Mouse (Mus musculus) hindbrain, embryonic 14.5 days (tissue): ENCODE measurements at regions not wholly inside any gene's neighbourhood (a gene's known extent, or its start where the extent isn't known, plus 50 kb on each side); places are given as distances from the start of the nearest gene placed in this dataset.
A peak's percentile ranks its signal among the peaks of the same experiment; 100 is the strongest.

Source experiments
- ATAC-seq: fragments of 200-750 bp; cut with Nextera tagmentation; 2 replicates; pipeline ENCODE4 v1.8.0; 2017; ENCODE audit warnings: moderate number of reproducible peaks, mild to moderate bottlenecking, moderate TSS enrichment, moderate library complexity; ENCODE audit not compliant: low FRiP score
- DNase-seq: peaks from one replicate; pipeline ENCODE4 v3.0.0-alpha.2; 2015; ENCODE audit warnings: low spot score
- H3K27ac ChIP-seq: fragments of 300-500 bp; sonication (generic); 2 replicates; pipeline ENCODE4 v1.5.1; 2014; ENCODE audit warnings: mild to moderate bottlenecking, moderate library complexity
- H3K27me3 ChIP-seq: fragments of 300-500 bp; sonication (generic); 2 replicates; pipeline ENCODE4 v1.6.1; 2014; ENCODE audit warnings: mild to moderate bottlenecking, low read length, mixed read lengths; ENCODE audit not compliant: control insufficient read depth, insufficient read depth
- H3K36me3 ChIP-seq: fragments of 300-500 bp; sonication (generic); replicated peaks from 2 replicates; pipeline ENCODE4 v1.6.1; 2014; ENCODE audit not compliant: control insufficient read depth, insufficient read depth
- H3K4me1 ChIP-seq: fragments of 300-500 bp; sonication (generic); replicated peaks from 2 replicates; pipeline ENCODE4 v1.6.1; 2014; ENCODE audit warnings: antibody characterized with exemption, low read length, mixed read lengths; ENCODE audit not compliant: control insufficient read depth, insufficient read depth
- H3K4me2 ChIP-seq: fragments of 300-500 bp; sonication (generic); replicated peaks from 2 replicates; pipeline ENCODE4 v1.6.1; 2014; ENCODE audit warnings: mild to moderate bottlenecking, moderate library complexity
- H3K4me3 ChIP-seq: fragments of 300-500 bp; sonication (generic); replicated peaks from 2 replicates; pipeline ENCODE4 v1.5.1; 2014; ENCODE audit warnings: mild to moderate bottlenecking, low read length
- H3K9ac ChIP-seq: fragments of 300-500 bp; sonication (generic); 2 replicates; pipeline ENCODE4 v1.6.1; 2014
- H3K9me3 ChIP-seq: fragments of 300-500 bp; sonication (generic); 2 replicates; pipeline ENCODE4 v1.6.1; 2016; ENCODE audit warnings: low read length; ENCODE audit not compliant: control insufficient read depth
- WGBS: fragments of 180-500 bp; shearing (Covaris S2); extraction: QIAGEN DNeasy Blood & Tissue Kit; methylation state at CpG from one replicate; pipeline ENCODE4 v1.1.7; 2014; 5-methylcytosine and 5-hydroxymethylcytosine counted together

DNA sequence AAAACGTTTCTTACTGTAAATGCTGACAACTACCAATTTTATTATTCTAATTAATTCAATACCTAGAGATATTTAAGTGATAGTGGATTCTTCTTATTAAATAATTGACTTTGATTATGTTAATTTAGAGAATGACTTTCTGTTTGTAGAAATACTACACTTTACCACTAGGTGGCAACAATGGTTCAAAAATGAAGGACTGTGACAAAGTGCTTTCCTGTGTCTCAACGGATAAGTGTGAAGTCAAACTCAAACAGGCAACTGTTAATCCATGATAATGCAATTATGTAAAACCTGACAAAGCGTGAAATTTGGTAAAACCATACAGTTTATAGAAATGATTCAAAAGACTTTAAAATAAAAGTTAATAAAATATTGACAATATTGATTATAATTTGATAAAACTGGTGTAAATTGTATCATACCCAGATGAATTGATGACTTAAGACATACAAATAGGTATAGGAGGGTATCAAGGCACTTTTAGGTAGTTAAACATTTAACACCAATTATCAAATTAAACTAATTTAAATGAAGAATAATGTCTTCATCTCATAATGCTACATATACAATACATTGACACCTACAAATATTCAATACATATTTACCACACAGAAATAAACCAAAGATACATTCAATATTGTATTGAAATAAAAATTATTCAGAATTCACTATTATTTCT lies 1085.3 kb downstream of the 4930444P10Rik start:
- ATAC-seq (peak; percentile 68), DNase-seq (peak; percentile 83)
- Histone ChIP-seq H3K4me2 (no peak overlapping the region), H3K36me3 (no peaks in the 10 kb centered on the region), H3K27ac (no peak overlapping the region), H3K4me1 (no peaks in the 10 kb centered on the region), H3K4me3 (no peak overlapping the region), H3K9me3 (no peaks in the 10 kb centered on the region), H3K27me3 (no peaks in the 10 kb centered on the region), H3K9ac (no peak overlapping the region)
- 3% methylated on average over 3 of the region's 3 CpGs for WGBS

DNA sequence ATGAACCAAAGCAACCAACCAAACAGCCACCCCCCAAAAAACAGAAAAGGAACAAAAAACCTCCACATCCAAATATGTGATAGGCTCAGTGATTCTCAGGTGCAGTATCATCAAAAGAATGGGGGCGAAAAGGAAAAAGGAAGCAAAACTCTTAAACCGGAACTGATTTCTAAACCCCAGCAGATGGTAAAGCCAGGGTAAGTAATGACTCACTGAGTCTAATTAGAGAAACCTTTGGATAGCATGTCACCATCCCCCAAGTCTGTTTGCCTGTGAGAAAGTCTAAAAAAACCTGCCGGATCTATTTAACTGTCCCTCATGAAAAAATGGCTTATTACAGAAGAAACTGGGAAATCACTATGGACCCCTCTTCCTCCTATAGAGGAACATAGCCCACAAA lies 1097.8 kb downstream of the 4930444P10Rik start:
- DNase-seq (no peak), ATAC-seq (no peak)
- Histone ChIP-seq H3K9ac (no peak overlapping the region), H3K36me3 (no peaks in the 10 kb centered on the region), H3K4me1 (no peaks in the 10 kb centered on the region), H3K27ac (no peak overlapping the region), H3K4me2 (no peak overlapping the region), H3K9me3 (no peaks in the 10 kb centered on the region), H3K27me3 (no peaks in the 10 kb centered on the region), H3K4me3 (no peak overlapping the region)
- 95% methylated on average over 3 of the region's 3 CpGs for WGBS

DNA sequence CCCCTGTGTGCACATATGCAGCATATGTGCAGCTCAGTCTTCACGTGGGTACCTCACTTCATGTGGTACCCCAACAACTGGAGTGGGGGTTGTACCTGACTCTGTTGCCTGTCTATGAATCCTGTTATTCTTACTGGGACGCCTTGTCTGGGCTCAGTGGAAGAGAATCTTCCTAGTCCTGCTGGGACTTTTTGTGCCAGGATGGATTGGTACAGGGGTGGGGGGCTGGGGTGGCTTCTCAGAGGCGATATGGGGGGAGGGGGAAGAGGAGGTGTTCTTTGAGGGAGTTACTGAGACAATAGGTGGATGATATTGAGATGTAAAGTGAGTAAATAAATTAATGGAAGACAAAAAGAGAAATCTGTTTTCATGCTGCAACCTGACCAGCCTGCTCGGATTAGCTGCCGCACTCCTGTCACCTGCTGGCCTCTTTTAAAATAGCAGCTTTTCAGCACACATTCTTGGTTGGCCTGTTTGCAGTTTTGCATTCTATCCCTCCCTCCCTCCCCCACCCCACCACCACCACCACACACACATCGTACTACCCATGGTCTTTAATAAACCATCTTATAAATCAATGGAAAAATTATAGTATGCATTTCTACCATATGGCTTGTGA lies 1112.9 kb downstream of the 4930444P10Rik start:
- Histone ChIP-seq H3K27me3 (no peaks in the 10 kb centered on the region), H3K27ac (no peak overlapping the region), H3K9ac (no peak overlapping the region), H3K4me1 (no peaks in the 10 kb centered on the region), H3K4me2 (no peak overlapping the region), H3K4me3 (no peak overlapping the region), H3K9me3 (no peaks in the 10 kb centered on the region), H3K36me3 (no peaks in the 10 kb centered on the region)
- ATAC-seq = peak; percentile 51; the same call in 1 of the 2 replicates
- WGBS = 41% methylated on average over 6 of the region's 6 CpGs
- DNase-seq = peak; percentile 48
